In the genomic region with DNA sequence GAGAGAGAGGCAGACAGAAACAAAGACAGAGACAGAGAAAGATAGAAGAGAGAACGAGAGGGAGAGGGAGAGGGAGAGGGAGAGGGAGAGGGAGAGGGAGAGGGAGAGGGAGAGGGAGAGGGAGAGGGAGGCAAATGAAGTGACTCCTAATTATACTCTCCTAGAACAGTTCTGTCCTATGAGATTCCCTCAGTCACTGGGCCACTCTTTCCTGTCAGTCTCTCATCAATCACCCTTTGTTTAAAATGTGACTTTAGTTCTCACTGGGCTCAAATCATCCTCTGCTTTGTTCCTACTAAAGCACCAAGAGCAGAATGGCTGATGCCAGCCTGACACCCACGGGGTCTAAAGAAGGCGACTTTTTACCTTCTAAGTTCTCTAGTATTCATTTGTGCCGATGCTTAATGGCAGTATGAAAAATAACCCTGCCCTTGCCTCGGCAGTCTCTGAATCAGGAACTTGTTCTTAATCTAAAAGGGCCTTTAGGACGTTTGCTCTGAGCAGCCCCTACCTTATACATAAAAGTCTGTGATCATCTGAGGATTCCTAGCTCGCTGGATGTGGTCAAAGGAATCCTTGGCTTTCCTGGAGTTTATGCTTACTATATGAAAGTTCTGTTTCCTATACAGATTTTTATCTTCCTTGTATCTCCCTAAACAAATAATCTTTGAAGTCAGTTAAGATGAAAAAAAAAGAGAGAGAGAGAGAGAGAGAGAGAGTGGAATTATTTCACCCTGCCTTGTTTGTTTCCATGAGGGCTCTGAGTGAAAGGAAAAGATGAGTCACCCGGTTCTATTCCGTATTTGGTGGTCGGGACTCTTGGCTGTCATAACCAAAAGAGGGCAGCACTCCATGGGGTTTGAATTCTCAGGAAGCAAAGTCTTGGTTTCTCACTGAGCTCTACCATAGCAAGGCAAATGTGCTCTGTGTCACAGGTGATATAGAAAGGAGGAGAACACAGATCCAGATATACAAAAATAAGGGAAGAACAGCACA, we compare ENCODE assay signal across 8 mouse cellular contexts. TPM values are rescaled to one million over a fixed set of nuclear protein-coding genes. Genes with fewer than 3 reads are reported as not detected.
DNase-seq lines count a peak whose midpoint lies in the region; ATAC-seq and TF ChIP-seq lines count a peak whose summit lies in the region.

No protein-coding gene starts in this region.

- peak; percentile 58 for DNase-seq in urinary bladder, postnatal 14 days (ENCODE audit: low spot score)
- DNase-seq in urinary bladder, postnatal 10 days (ENCODE audit: low spot score) = no peak
- DNase-seq in embryonic facial prominence, embryonic 11.5 days (ENCODE audit: low spot score) = peak; percentile 67
- peak; percentile 46 to 56 for DNase-seq in kidney, adult 8-10 months
- DNase-seq in limb, embryonic 14.5 days (ENCODE audit: low spot score) = peak; percentile 83
- DNase-seq in testis, postnatal 14 days (ENCODE audit: low spot score) = peak; percentile 16

- no peak for ATAC-seq in embryonic facial prominence, embryonic 11.5 days (replicated peaks; ENCODE audit: insufficient number of reproducible peaks, low FRiP score, low TSS enrichment, low read depth)
- peak; percentile 82 for ATAC-seq in heart, embryonic 12.5 days (ENCODE audit: insufficient number of reproducible peaks, low FRiP score)
- ATAC-seq in limb, embryonic 14.5 days (ENCODE audit: low FRiP score, low read depth) = peak; percentile 53; the same call in 1 of the 2 replicates

- H3K27ac ChIP-seq in embryonic facial prominence, embryonic 11.5 days (replicated peaks; ENCODE audit: low read depth, low read length) = no peak overlapping the region
- peak overlapping the region; percentile 97 for H3K27ac ChIP-seq in heart, embryonic 12.5 days (ENCODE audit: poor library complexity, severe bottlenecking)
- no peak overlapping the region for H3K27ac ChIP-seq in limb, embryonic 14.5 days (replicated peaks; ENCODE audit: low read depth, low read length)

- WGBS in embryonic facial prominence, embryonic 11.5 days = 38% methylated on average over 9 of the region's 10 CpGs
- WGBS in heart, embryonic 12.5 days = 22% methylated on average over 10 of the region's 10 CpGs
- WGBS in limb, embryonic 14.5 days = 32% methylated on average over 10 of the region's 10 CpGs

- no peaks in the 10 kb centered on the region for H3K4me1 ChIP-seq in embryonic facial prominence, embryonic 11.5 days (ENCODE audit: control insufficient read depth, insufficient read depth, low read length)
- H3K4me1 ChIP-seq in heart, embryonic 12.5 days (replicated peaks) = peaks cover 27% of the 10 kb centered on the region
- no peaks in the 10 kb centered on the region for H3K4me1 ChIP-seq in limb, embryonic 14.5 days (ENCODE audit: control insufficient read depth, insufficient read depth, low read length)

- H3ac ChIP-seq in myocyte (ENCODE audit: control insufficient read depth, insufficient read length) = no peak overlapping the region

- H3K4me3 ChIP-seq in embryonic facial prominence, embryonic 11.5 days (ENCODE audit: low read depth, low read length) = no peak overlapping the region
- H3K4me3 ChIP-seq in heart, embryonic 12.5 days = no peak overlapping the region
- no peak overlapping the region for H3K4me3 ChIP-seq in limb, embryonic 14.5 days (replicated peaks; ENCODE audit: low read length)
- H3K4me3 ChIP-seq in myocyte = no peak overlapping the region

- TF ChIP-seq POLR2A in limb, embryonic 14.5 days (IDR thresholded peaks at IDR 0.05; ENCODE audit: borderline replicate concordance, extremely low read depth, insufficient read depth, insufficient read length) = no peak
- TF ChIP-seq POLR2A in myocyte (IDR thresholded peaks at IDR 0.05; ENCODE audit: insufficient read length, low read depth) = no peak

- no peaks in the 10 kb centered on the region for H3K27me3 ChIP-seq in embryonic facial prominence, embryonic 11.5 days (ENCODE audit: control insufficient read depth, insufficient read depth, low read length)
- no peaks in the 10 kb centered on the region for H3K27me3 ChIP-seq in heart, embryonic 12.5 days (replicated peaks)
- H3K27me3 ChIP-seq in limb, embryonic 14.5 days (ENCODE audit: control insufficient read depth, insufficient read depth, low read length) = no peaks in the 10 kb centered on the region
- no peaks in the 10 kb centered on the region for H3K27me3 ChIP-seq in myocyte (ENCODE audit: control insufficient read depth, insufficient read depth, insufficient read length)

- no peaks in the 10 kb centered on the region for H3K9me3 ChIP-seq in embryonic facial prominence, embryonic 11.5 days (replicated peaks; ENCODE audit: control insufficient read depth, low read length)
- H3K9me3 ChIP-seq in heart, embryonic 12.5 days (replicated peaks) = no peaks in the 10 kb centered on the region
- no peaks in the 10 kb centered on the region for H3K9me3 ChIP-seq in limb, embryonic 14.5 days (ENCODE audit: control insufficient read depth, low read length)

- no peaks in the 10 kb centered on the region for H3K36me3 ChIP-seq in embryonic facial prominence, embryonic 11.5 days (replicated peaks; ENCODE audit: control insufficient read depth, insufficient read depth, low read depth, low read length)
- no peaks in the 10 kb centered on the region for H3K36me3 ChIP-seq in heart, embryonic 12.5 days
- H3K36me3 ChIP-seq in limb, embryonic 14.5 days (ENCODE audit: control insufficient read depth, insufficient read depth, low read length) = no peaks in the 10 kb centered on the region
- no peaks in the 10 kb centered on the region for H3K36me3 ChIP-seq in myocyte (ENCODE audit: control insufficient read depth, insufficient read depth)

- no peak overlapping the region for H3K9ac ChIP-seq in embryonic facial prominence, embryonic 11.5 days (replicated peaks; ENCODE audit: low read length)
- peak overlapping the region; percentile 48; the same call in 1 of the 2 replicates for H3K9ac ChIP-seq in heart, embryonic 12.5 days
- no peak overlapping the region for H3K9ac ChIP-seq in limb, embryonic 14.5 days (ENCODE audit: low read depth, low read length, severe bottlenecking)

- H3K4me2 ChIP-seq in embryonic facial prominence, embryonic 11.5 days (ENCODE audit: low read depth, low read length) = no peak overlapping the region
- peak overlapping the region; percentile 18; the same call in 1 of the 2 replicates for H3K4me2 ChIP-seq in heart, embryonic 12.5 days
- no peak overlapping the region for H3K4me2 ChIP-seq in limb, embryonic 14.5 days (replicated peaks; ENCODE audit: low read depth, low read length, severe bottlenecking)
- peak overlapping the region; percentile 52 for H3K4me2 ChIP-seq in myocyte (ENCODE audit: low read depth)

- no peaks in the 10 kb centered on the region for H3K79me2 ChIP-seq in myocyte (ENCODE audit: control insufficient read depth, insufficient read depth)

TF ChIP-seq in myocyte, 11 proteins besides CTCF, POLR2A, EP300 and RAD21:
- no peak for TF ChIP-seq POLR2AphosphoS2 (IDR thresholded peaks at IDR 0.05; ENCODE audit: insufficient read length, low read depth)
- peak; percentile 82 for TF ChIP-seq SRF (IDR thresholded peaks at IDR 0.05; ENCODE audit: control insufficient read depth, insufficient read length, low read depth)
- no peak for TF ChIP-seq MYOD1 (IDR thresholded peaks at IDR 0.05; ENCODE audit: control insufficient read depth in 1 of 3, insufficient read length in 2 of 3, low read depth in 2 of 3)
- no peak for TF ChIP-seq TCF3 (IDR thresholded peaks at IDR 0.05; ENCODE audit: insufficient read length, low read depth)

RNA-seq across cellular contexts. Expression of gene Otogl, which starts 20.2 kb away (rescaled TPM):
- 0.06 and 0.21 TPM in 2 replicates for polyA plus RNA-seq in embryonic facial prominence, embryonic 11.5 days (2014; fragmentation: Nextera tagmentation; extraction: Ambion mirVana)
- polyA plus RNA-seq in heart, embryonic 12.5 days (2016; fragmentation: Nextera tagmentation; extraction: Ambion mirVana) = 0.13 TPM in 2 replicates
- polyA plus RNA-seq in limb, embryonic 14.5 days (2012; rRNA removed) = 0.93 and 1.2 TPM in 2 replicates
- polyA plus RNA-seq in limb, embryonic 14.5 days (2014; fragmentation: Nextera tagmentation; extraction: Ambion mirVana) = 0.22 and 0.51 TPM in 2 replicates
- polyA plus RNA-seq in myocyte (2012; fragmentation: generic; extraction: Trizol) = 0.06 TPM

Comparison
In these comparisons a context has a peak if more than half of its experiments do, and no peak if none do; other contexts are left out.
1. H3K4me2 ChIP-seq: peak in heart, embryonic 12.5 days (single experiment) and myocyte (single experiment); none in embryonic facial prominence, embryonic 11.5 days (single experiment) and limb, embryonic 14.5 days (single experiment).